25 mouse cellular contexts compared by ENCODE assay signal in the genomic region with DNA sequence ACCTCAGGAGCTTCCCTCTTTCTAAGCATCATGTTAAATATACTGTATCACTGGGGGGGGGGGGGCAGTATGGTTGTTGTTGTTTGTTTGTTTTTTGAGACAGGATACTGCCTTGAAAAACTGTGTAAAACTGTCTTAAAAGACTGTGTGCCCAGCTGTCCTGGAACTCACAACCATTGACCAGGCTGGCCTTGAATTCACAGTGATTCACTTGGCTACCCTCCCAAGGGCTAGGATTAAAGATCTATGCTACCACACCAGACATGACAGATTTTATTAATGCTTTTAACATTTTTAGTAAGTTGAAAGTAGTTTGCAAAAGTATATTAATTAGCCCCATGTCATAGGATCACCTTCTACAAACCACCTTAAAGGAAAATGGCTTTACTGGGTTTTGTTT.
"Had no signal": no experiment of that assay in that cellular context is flagged by ENCODE, and none has a peak within 500 bp of the region (broad histone marks: within the 10 kb centered on the region; RNA-seq: fewer than 3 reads in every experiment).

No protein-coding gene starts in this region.

- H3K4me3 ChIP-seq: heart, embryonic 13.5 days; heart, embryonic 15.5 days; hindbrain, embryonic 13.5 days; hindbrain, embryonic 15.5 days; kidney, embryonic 15.5 days; layer of hippocampus, adult 2 months; left cerebral cortex, adult 2 months; limb, embryonic 10.5 days; limb, embryonic 12.5 days; liver, embryonic 13.5 days; liver, embryonic 15.5 days had no signal

- H3K27ac ChIP-seq: heart, embryonic 13.5 days; heart, embryonic 15.5 days; hindbrain, embryonic 13.5 days; hindbrain, embryonic 15.5 days; hindbrain, postnatal 0 days; kidney, embryonic 15.5 days; kidney, postnatal 0 days; layer of hippocampus, adult 2 months; left cerebral cortex, adult 2 months; limb, embryonic 10.5 days; limb, embryonic 12.5 days; liver, embryonic 13.5 days; liver, embryonic 15.5 days had no signal

- H3K36me3 ChIP-seq: heart, embryonic 13.5 days; heart, embryonic 15.5 days; hindbrain, embryonic 13.5 days; hindbrain, embryonic 15.5 days; kidney, embryonic 15.5 days; limb, embryonic 10.5 days; limb, embryonic 12.5 days; liver, embryonic 13.5 days; liver, embryonic 15.5 days had no signal

- H3K27me3 ChIP-seq: heart, embryonic 13.5 days; heart, embryonic 15.5 days; hindbrain, embryonic 13.5 days; hindbrain, embryonic 15.5 days; kidney, embryonic 15.5 days; limb, embryonic 12.5 days; liver, embryonic 13.5 days; liver, embryonic 15.5 days had no signal

- H3K4me1 ChIP-seq: heart, embryonic 13.5 days; heart, embryonic 15.5 days; hindbrain, embryonic 15.5 days; kidney, embryonic 15.5 days; limb, embryonic 10.5 days; limb, embryonic 12.5 days; liver, embryonic 13.5 days; liver, embryonic 15.5 days had no signal

- DNase-seq: gastrocnemius, postnatal 10 days; gastrocnemius, postnatal 25 days; heart, adult 18-20 months; heart, postnatal 14 days; heart, postnatal 36 days; kidney, adult 11 months; kidney, adult 2 months; kidney, adult 9 months; kidney, postnatal 25 days; kidney, postnatal 4 days; liver; liver, embryonic 13.5 days; liver, postnatal 0 days had no signal

- H3K9me3 ChIP-seq: heart, embryonic 15.5 days; kidney, embryonic 15.5 days; limb, embryonic 10.5 days; liver, embryonic 13.5 days; liver, embryonic 15.5 days had no signal
